Mouse (Mus musculus) brain, embryonic 14.5 days (tissue): ENCODE results near the gene Shld1. TPM values are rescaled to one million over a fixed set of nuclear protein-coding genes. Genes with fewer than 3 reads are reported as not detected.
A peak's percentile ranks its signal among the peaks of the same experiment; 100 is the strongest.

Source experiments
- DNase-seq: peaks from one replicate; pipeline ENCODE4 v3.0.0-alpha.2; 2011; ENCODE audit warnings: low read depth
- CTCF ChIP-seq: fragments of 200-500 bp; IDR thresholded peaks from 2 replicates; pipeline ENCODE4 v1.5.1; 2012; ENCODE audit warnings: inconsistent platforms, mild to moderate bottlenecking, moderate library complexity, borderline replicate concordance; ENCODE audit not compliant: insufficient read depth, insufficient read length; ENCODE audit errors: extremely low read depth
- POLR2A ChIP-seq: fragments of 200-500 bp; IDR thresholded peaks from 2 replicates; pipeline ENCODE4 v1.6.1; 2012; ENCODE audit warnings: mild to moderate bottlenecking, inconsistent platforms, borderline replicate concordance; ENCODE audit not compliant: poor library complexity, insufficient read depth, insufficient read length, severe bottlenecking; ENCODE audit errors: extremely low read depth
- polyA plus RNA-seq: library from polyadenylated mRNA; depleted of rRNA; stranded (reverse); fragments of >200 nt; gene quantifications from 2 replicates; pipeline ENCODE4 v1.2.3, GENCODE M21; 2012

Gene Shld1
- polyA plus RNA-seq, 1 experiment = 21.4 TPM

GRCm38 (mm10) chr2:132715421-132716070, 28.8 kb downstream of the Shld1 start:
- TF ChIP-seq POLR2A (no peak), CTCF (no peak)
- peak; percentile 89 for DNase-seq

DNA sequence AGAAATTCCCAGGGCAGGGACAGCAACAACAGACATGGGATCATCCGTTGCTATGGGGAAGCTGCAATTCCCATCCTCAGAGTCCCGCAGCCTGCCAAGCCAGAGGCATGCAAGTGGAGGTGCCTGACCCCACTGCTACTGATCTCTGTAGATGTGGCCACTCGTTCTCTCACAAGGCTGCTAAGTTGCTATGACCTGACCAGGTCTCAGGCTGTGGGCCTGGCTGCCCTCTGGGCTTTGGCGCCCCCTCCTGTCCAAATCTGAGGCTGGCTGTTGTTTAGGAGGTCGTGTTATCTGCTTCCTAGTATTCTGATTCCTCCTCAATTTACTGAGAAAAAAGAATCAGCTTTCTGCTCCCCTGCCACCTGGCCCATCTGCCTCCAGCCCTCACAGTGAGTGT, 29.4 kb downstream of the Shld1 start:
- peak; percentile 50 for DNase-seq

GRCm38 (mm10) chr2:132716901-132717536, 30.3 kb downstream of the Shld1 start:
- TF ChIP-seq CTCF = no peak
- no peak for TF ChIP-seq POLR2A
- DNase-seq = no peak

More for the DNA sequence above, 29.4 kb downstream of the Shld1 start:
- TF ChIP-seq POLR2A (no peak), CTCF (peak; percentile 58)

DNA sequence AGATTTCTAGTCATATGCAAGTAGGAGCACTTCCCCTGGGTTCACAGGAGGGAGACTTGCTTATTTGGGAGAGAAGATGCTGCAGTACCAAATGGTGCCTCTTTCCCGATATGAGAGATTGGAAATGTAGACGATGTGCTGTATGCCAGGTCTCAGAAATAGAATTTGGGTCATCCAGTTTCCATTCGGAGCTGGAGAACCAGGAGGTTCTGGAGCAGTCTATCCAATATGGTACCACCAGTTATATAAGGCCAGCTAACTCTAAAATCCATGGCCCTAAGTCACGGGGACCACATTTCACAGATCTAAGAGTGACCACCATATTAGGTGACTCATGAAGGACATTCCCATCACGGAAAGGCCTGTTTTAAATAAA, 30.8 kb downstream of the Shld1 start:
- no peak for TF ChIP-seq CTCF
- DNase-seq = no peak

- peak; percentile 68 for DNase-seq
- TF ChIP-seq CTCF = no peak
- no peak for TF ChIP-seq POLR2A
Observed at GRCm38 (mm10) chr2:132720921-132721566, 34.3 kb downstream of the Shld1 start.

DNA sequence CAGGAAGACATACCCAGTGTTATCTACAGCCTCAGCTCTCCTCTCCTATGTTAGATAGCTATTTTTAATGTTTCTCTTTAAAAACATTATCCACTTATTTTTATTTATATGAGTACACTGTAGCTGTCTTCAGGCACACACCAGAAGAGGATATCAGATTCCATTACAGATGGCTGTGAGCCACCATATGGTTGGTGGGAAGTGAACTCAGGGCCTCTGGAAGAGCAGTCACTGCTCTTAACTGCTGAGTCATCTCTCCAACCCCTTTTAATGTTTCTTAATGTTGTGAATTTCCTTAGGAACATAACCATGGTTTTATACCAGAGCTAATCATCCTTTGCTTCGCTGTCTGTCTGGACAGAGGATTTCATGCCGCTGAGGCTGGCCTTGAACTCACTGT, 35.1 kb downstream of the Shld1 start:
- no peak for TF ChIP-seq POLR2A

DNA sequence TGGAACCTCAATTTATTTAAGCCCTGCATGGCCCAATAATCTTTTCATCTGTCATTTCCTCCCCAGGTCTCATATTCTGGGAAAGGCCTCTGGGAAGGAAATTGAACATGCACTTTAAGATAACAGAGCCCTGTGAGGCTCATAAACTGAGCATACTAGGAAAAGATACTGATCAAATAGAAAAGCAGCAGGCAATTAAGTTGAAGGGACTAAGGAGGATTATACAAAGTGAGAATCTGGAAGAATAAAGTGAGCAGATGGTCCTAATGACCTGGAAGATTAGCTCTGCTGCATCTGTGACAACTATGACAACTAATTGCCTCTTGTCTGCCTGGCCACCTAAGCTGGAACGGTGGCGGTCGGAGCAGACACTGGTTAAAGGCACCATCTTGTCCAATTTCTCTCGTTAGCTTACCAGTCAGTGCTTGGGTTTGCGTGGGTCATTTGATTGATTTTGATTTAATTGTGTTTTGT, 37.3 kb downstream of the Shld1 start:
- peak; percentile 90 for DNase-seq
- no peak for TF ChIP-seq POLR2A
- no peak for TF ChIP-seq CTCF

More for the DNA sequence above, 35.1 kb downstream of the Shld1 start:
- no peak for DNase-seq

DNA sequence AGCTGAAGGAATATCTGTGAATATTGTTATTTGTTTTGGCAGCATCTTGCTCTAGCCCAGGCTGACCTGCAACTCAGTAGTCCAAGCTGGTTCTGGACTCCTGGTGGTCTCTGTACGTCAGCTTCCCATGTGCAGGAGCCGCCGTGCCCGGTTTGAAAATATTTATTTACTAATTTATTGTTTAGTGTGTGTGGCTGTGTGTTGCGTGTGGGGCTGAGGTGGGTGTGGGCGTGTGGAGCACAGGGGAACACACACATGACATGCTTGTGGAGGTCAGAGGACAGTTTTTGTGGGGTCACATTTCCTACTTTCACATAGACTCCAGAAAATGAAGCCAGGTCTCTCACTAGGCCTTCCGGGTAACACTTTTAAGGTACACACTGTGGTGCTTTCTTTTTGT, 37.8 kb downstream of the Shld1 start:
- DNase-seq = no peak
- TF ChIP-seq CTCF = no peak
- no peak for TF ChIP-seq POLR2A

DNA sequence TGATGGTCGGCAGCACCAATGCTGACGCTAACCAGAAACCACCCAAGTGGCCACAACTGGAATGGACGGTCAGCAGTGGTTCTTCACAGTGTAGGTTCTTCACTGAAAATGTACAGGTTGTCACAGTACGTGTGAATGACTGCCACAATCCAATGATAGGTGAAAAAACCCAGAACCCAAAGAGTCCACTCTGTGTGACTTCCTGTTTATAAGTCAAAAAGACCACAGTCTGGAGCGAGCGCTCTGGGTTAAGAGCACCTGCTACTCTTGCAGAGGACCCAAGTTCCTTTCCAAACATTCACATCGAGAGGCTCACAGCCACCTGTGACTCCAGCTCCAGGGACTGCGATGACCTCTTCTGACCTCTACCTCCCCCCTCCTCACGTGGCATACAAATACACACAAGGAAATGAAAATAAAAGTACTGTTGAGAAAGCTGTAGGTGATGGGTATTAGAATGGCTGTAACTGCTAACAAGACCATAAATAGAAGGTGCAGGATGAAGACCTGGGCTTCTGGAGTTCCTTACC, 38.7 kb downstream of the Shld1 start:
- TF ChIP-seq CTCF (no peak), POLR2A (no peak)
- no peak for DNase-seq

- no peak for TF ChIP-seq CTCF
- no peak for TF ChIP-seq POLR2A
Observed at GRCm38 (mm10) chr2:132726156-132726555, 39.4 kb downstream of the Shld1 start.

DNA sequence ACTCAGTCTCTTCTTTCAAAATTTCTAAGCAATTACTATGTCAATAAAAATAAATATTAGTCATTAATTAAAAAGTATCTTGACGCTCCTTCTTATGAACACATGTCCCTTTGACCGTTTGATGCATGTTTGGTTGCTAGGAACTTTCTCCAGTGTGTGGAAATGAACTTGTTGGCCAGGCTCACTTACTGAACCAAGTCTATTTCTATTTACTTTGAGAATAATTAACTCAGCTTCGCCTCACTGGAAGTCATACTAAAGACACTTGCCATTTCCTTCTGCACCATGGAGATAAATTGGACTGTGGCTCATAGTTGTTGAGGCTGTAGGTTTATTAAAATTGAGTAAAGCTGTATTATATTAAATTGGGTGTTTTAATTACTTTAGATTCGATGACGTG, 46.2 kb downstream of the Shld1 start:
- DNase-seq = no peak
- TF ChIP-seq CTCF = no peak
- TF ChIP-seq POLR2A = no peak

More at GRCm38 (mm10) chr2:132726156-132726555, 39.4 kb downstream of the Shld1 start:
- DNase-seq = peak; percentile 54
